Mouse (Mus musculus) limb, embryonic 10.5 days (tissue): ENCODE results near the gene Ndufa12. TPM values are rescaled to one million over a fixed set of nuclear protein-coding genes. Genes with fewer than 3 reads are reported as not detected.

Experiments used
- DNase-seq: peaks from one replicate; pipeline ENCODE4 v3.0.0-alpha.2; 2017; ENCODE audit warnings: low spot score
- H3K27ac ChIP-seq: fragments of 300-500 bp; sonication (generic); 2 replicates; pipeline ENCODE4 v1.5.1; 2016; ENCODE audit warnings: mild to moderate bottlenecking
- H3K27me3 ChIP-seq: fragments of 300-500 bp; sonication (generic); 2 replicates; pipeline ENCODE4 v1.6.1; 2016; ENCODE audit warnings: low read depth, mild to moderate bottlenecking; ENCODE audit not compliant: poor library complexity, severe bottlenecking
- H3K36me3 ChIP-seq: fragments of 300-500 bp; sonication (generic); 2 replicates; pipeline ENCODE4 v1.6.1; 2016; ENCODE audit warnings: mild to moderate bottlenecking, moderate library complexity
- H3K4me1 ChIP-seq: fragments of 300-500 bp; sonication (generic); 2 replicates; pipeline ENCODE4 v1.6.1; 2016
- H3K4me3 ChIP-seq: fragments of 300-500 bp; sonication (generic); 2 replicates; pipeline ENCODE4 v1.5.1; 2016; ENCODE audit warnings: mild to moderate bottlenecking, moderate library complexity
- H3K9me3 ChIP-seq: fragments of 300-500 bp; sonication (generic); replicated peaks from 2 replicates; pipeline ENCODE4 v1.6.1; 2016; ENCODE audit warnings: mild to moderate bottlenecking
- WGBS: fragments of 180-500 bp; shearing (Covaris S2); methylation state at CpG from one replicate; pipeline ENCODE4 v1.1.7; 2016; 5-methylcytosine and 5-hydroxymethylcytosine counted together
- polyA plus RNA-seq: library from polyadenylated mRNA; unstranded; fragments of >200 nt; fragmentation: Nextera tagmentation; extraction: Ambion mirVana; gene quantifications from 2 replicates; pipeline ENCODE4 v1.2.1, GENCODE M21; 2016

Ndufa12 gene
- polyA plus RNA-seq, result 495 and 559 TPM in 2 replicates

- 1% methylated on average over 46 of the region's 46 CpGs for WGBS
- peak within 1 kb of the TSS; percentile 67 for H3K4me3 ChIP-seq
- peaks cover 5% of the 10 kb centered on the region for H3K4me1 ChIP-seq
- no peaks in the 10 kb centered on the region for H3K27me3 ChIP-seq
- no peaks in the 10 kb centered on the region for H3K9me3 ChIP-seq
- H3K36me3 ChIP-seq, result peaks cover 56% of the 10 kb centered on the region
- peak within 1 kb of the TSS; percentile 85 for H3K27ac ChIP-seq
- peak; percentile 97 for DNase-seq
Observed at GRCm38 (mm10) chr10:94198482-94199405, at the start of gene Ndufa12. Gene Ndufa12 (plus strand): TSS chr10:94198720.

DNA sequence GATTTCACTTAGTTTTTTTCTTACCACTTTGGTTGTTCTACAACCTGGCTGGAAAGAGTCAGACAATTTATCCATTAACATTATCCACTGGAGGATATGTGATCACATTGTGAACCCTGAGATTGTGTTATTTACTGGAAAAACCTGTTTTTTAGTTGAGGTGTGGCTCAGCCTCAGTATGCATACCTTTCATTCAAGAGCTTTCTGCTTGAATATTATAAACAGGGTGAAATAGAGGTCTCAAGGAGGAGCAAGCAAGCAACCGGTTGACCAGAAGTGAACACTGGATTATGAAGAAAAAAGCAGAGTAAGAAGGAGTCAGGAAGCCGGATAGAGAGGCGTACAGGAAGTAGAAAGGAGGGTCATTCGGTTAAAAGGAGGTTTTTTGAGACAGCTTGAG lies 47.0 kb upstream of the Ndufa12 start:
- no peaks in the 10 kb centered on the region for H3K27me3 ChIP-seq
- WGBS, result 85% methylated on average over 4 of the region's 4 CpGs
- H3K27ac ChIP-seq, result no peak overlapping the region
- DNase-seq, result no peak
- no peak overlapping the region for H3K4me3 ChIP-seq
- no peaks in the 10 kb centered on the region for H3K9me3 ChIP-seq
- peaks cover 22% of the 10 kb centered on the region for H3K4me1 ChIP-seq
- peaks cover 26% of the 10 kb centered on the region for H3K36me3 ChIP-seq

- Histone ChIP-seq H3K4me1 (peaks cover 9% of the 10 kb centered on the region), H3K36me3 (peaks cover 46% of the 10 kb centered on the region), H3K27me3 (no peaks in the 10 kb centered on the region), H3K4me3 (no peak overlapping the region), H3K9me3 (no peaks in the 10 kb centered on the region), H3K27ac (no peak overlapping the region)
- DNase-seq, result no peak
Observed at GRCm38 (mm10) chr10:94153841-94154240, 44.7 kb upstream of the Ndufa12 start.

GRCm38 (mm10) chr10:94158962-94159361 lies 39.6 kb upstream of the Ndufa12 start:
- Histone ChIP-seq H3K4me3 (no peak overlapping the region), H3K4me1 (no peaks in the 10 kb centered on the region), H3K9me3 (no peaks in the 10 kb centered on the region), H3K36me3 (peaks cover 83% of the 10 kb centered on the region), H3K27me3 (no peaks in the 10 kb centered on the region), H3K27ac (no peak overlapping the region)
- WGBS, result 95% methylated on average over 6 of the region's 6 CpGs
- no peak for DNase-seq

- peaks cover 88% of the 10 kb centered on the region for H3K36me3 ChIP-seq
- H3K4me1 ChIP-seq, result no peaks in the 10 kb centered on the region
- H3K9me3 ChIP-seq, result no peaks in the 10 kb centered on the region
- H3K4me3 ChIP-seq, result no peak overlapping the region
- H3K27me3 ChIP-seq, result no peaks in the 10 kb centered on the region
- 95% methylated on average over 4 of the region's 4 CpGs for WGBS
- DNase-seq, result no peak
- no peak overlapping the region for H3K27ac ChIP-seq
Observed at GRCm38 (mm10) chr10:94159406-94159805, 39.1 kb upstream of the Ndufa12 start.

DNA sequence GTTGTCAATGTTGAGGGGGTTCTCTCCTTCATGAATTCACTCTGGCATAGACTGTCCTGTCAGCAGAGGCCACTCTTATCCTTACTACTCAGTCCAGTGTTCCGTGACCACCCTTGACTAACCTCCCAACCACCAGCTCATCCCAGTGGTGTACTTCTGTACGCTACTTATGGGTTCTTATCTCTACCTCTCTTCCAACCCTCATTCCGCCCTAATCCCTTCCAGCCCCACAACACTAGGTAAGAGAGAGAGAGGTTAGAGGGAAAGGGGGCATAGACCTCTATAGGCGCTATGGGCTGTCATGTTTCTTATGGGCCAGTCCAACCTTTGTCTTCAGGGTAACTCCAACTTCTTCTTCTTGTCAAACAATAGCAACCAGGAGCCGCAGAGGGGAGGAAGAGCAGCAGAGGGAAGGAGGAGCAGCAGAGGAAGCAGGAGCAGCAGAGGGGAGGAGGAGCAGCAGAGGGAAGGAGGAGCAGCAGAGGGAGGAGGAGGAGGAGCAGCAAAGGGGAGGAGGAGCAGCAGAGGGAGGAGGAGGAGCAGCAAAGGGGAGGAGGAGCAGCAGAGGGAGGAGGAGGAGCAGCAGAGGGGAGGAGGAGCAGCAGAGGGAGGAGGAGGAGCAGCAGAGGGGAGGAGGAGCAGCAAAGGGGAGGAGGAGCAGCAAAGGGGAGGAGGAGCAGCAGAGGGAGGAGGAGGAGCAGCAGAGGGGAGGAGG lies 37.3 kb upstream of the Ndufa12 start:
- no peak overlapping the region for H3K27ac ChIP-seq
- no peaks in the 10 kb centered on the region for H3K4me1 ChIP-seq
- H3K36me3 ChIP-seq, result peaks cover 89% of the 10 kb centered on the region
- H3K27me3 ChIP-seq, result no peaks in the 10 kb centered on the region
- no peaks in the 10 kb centered on the region for H3K9me3 ChIP-seq
- no peak for DNase-seq
- no peak overlapping the region for H3K4me3 ChIP-seq
- WGBS, result 89% methylated on average over 5 of the region's 5 CpGs

GRCm38 (mm10) chr10:94162031-94162430 lies 36.5 kb upstream of the Ndufa12 start:
- Histone ChIP-seq H3K4me1 (no peaks in the 10 kb centered on the region), H3K4me3 (no peak overlapping the region), H3K27ac (no peak overlapping the region), H3K36me3 (peaks cover 90% of the 10 kb centered on the region), H3K27me3 (no peaks in the 10 kb centered on the region), H3K9me3 (no peaks in the 10 kb centered on the region)
- DNase-seq, result no peak
- WGBS, result 94% methylated on average over 7 of the region's 7 CpGs

GRCm38 (mm10) chr10:94164104-94164845 lies 34.2 kb upstream of the Ndufa12 start:
- WGBS, result 83% methylated on average over 5 of the region's 5 CpGs
- no peaks in the 10 kb centered on the region for H3K27me3 ChIP-seq
- peaks cover 92% of the 10 kb centered on the region for H3K36me3 ChIP-seq
- H3K4me1 ChIP-seq, result no peaks in the 10 kb centered on the region
- H3K9me3 ChIP-seq, result no peaks in the 10 kb centered on the region
- no peak for DNase-seq
- H3K4me3 ChIP-seq, result no peak overlapping the region
- H3K27ac ChIP-seq, result no peak overlapping the region

GRCm38 (mm10) chr10:94165426-94165825 lies 33.1 kb upstream of the Ndufa12 start:
- WGBS, result 90% methylated on average over 16 of the region's 16 CpGs
- Histone ChIP-seq H3K36me3 (peaks cover 92% of the 10 kb centered on the region), H3K4me1 (no peaks in the 10 kb centered on the region), H3K9me3 (no peaks in the 10 kb centered on the region), H3K4me3 (no peak overlapping the region), H3K27ac (no peak overlapping the region), H3K27me3 (no peaks in the 10 kb centered on the region)
- no peak for DNase-seq

GRCm38 (mm10) chr10:94167051-94167750 lies 31.3 kb upstream of the Ndufa12 start:
- Histone ChIP-seq H3K36me3 (peaks cover 93% of the 10 kb centered on the region), H3K4me3 (no peak overlapping the region), H3K9me3 (no peaks in the 10 kb centered on the region), H3K27ac (no peak overlapping the region), H3K4me1 (no peaks in the 10 kb centered on the region), H3K27me3 (no peaks in the 10 kb centered on the region)
- no peak for DNase-seq
- WGBS, result 96% methylated on average over 11 of the region's 11 CpGs

GRCm38 (mm10) chr10:94171440-94172130 lies 26.9 kb upstream of the Ndufa12 start:
- Histone ChIP-seq H3K27me3 (no peaks in the 10 kb centered on the region), H3K27ac (no peak overlapping the region), H3K4me3 (no peak overlapping the region), H3K9me3 (no peaks in the 10 kb centered on the region), H3K36me3 (peaks cover 96% of the 10 kb centered on the region), H3K4me1 (no peaks in the 10 kb centered on the region)
- DNase-seq, result no peak
- WGBS, result 76% methylated on average over 12 of the region's 12 CpGs

DNA sequence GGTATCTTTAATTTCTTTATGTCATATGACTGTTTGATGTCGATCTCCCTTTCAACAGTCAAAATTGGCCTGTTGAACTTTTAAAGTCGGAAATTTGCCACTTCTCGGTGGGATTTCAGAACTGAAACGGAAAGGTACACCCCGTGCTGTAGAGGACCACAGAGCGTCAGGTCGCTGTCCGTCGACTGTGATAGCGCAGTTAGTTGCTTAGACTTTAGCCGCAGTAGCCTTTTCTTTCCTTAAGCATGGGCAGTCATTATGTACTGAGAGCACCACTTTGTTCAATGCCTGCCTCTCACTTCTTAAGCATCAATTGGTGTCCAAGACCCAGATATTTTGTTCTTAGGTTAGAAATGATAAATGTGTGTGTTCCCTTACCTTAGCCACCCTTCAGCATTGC lies 26.4 kb upstream of the Ndufa12 start:
- H3K27me3 ChIP-seq, result no peaks in the 10 kb centered on the region

More for the DNA sequence above, 26.4 kb upstream of the Ndufa12 start:
- Histone ChIP-seq H3K4me3 (no peak overlapping the region), H3K9me3 (no peaks in the 10 kb centered on the region), H3K36me3 (peaks cover 91% of the 10 kb centered on the region), H3K27ac (no peak overlapping the region), H3K4me1 (no peaks in the 10 kb centered on the region)
- WGBS, result 82% methylated on average over 11 of the region's 11 CpGs
- DNase-seq, result no peak
